Mouse (Mus musculus) liver, embryonic 11.5 days (tissue): ENCODE data around the gene Clcc1. TPM values are rescaled to one million over a fixed set of nuclear protein-coding genes. Genes with fewer than 3 reads are reported as not detected.

ENCODE experiments used
- ATAC-seq: fragments of 200-750 bp; cut with Nextera tagmentation; replicated peaks from 2 replicates; pipeline ENCODE4 v1.8.0; 2017; ENCODE audit warnings: moderate number of reproducible peaks, mild to moderate bottlenecking, moderate TSS enrichment, moderate library complexity; ENCODE audit not compliant: low FRiP score
- DNase-seq: peaks from one replicate; pipeline ENCODE4 v3.0.0-alpha.2; 2017; ENCODE audit warnings: low spot score
- H3K27ac ChIP-seq: fragments of 300-500 bp; sonication (generic); 2 replicates; pipeline ENCODE4 v1.5.1; 2014; ENCODE audit warnings: mild to moderate bottlenecking, low read depth, low read length, control low read depth
- H3K27me3 ChIP-seq: fragments of 300-500 bp; sonication (generic); replicated peaks from 2 replicates; pipeline ENCODE4 v1.6.1; 2014; ENCODE audit warnings: low read length, mixed read lengths; ENCODE audit not compliant: control insufficient read depth, insufficient read depth
- H3K36me3 ChIP-seq: fragments of 300-500 bp; sonication (generic); 2 replicates; pipeline ENCODE4 v1.6.1; 2014; ENCODE audit warnings: mild to moderate bottlenecking, low read length, moderate library complexity, mixed read lengths; ENCODE audit not compliant: control insufficient read depth, insufficient read depth
- H3K4me1 ChIP-seq: fragments of 300-500 bp; sonication (generic); replicated peaks from 2 replicates; pipeline ENCODE4 v1.6.1; 2014; ENCODE audit warnings: low read length, mixed read lengths; ENCODE audit not compliant: control insufficient read depth, insufficient read depth
- H3K4me2 ChIP-seq: fragments of 300-500 bp; sonication (generic); 2 replicates; pipeline ENCODE4 v1.6.1; 2014; ENCODE audit warnings: mild to moderate bottlenecking, control low read depth, moderate library complexity
- H3K4me3 ChIP-seq: fragments of 300-500 bp; sonication (generic); 2 replicates; pipeline ENCODE4 v1.5.1; 2014; ENCODE audit warnings: low read depth, low read length, control low read depth
- H3K9ac ChIP-seq: fragments of 300-500 bp; sonication (generic); 2 replicates; pipeline ENCODE4 v1.6.1; 2014; ENCODE audit warnings: low read depth, low read length, control low read depth
- H3K9me3 ChIP-seq: fragments of 300-500 bp; sonication (generic); 2 replicates; pipeline ENCODE4 v1.6.1; 2016; ENCODE audit warnings: low read length, inconsistent platforms, mixed read lengths; ENCODE audit not compliant: control insufficient read depth
- WGBS: fragments of 180-500 bp; shearing (Covaris S2); extraction: QIAGEN DNeasy Blood & Tissue Kit; methylation state at CpG from one replicate; pipeline ENCODE4 v1.1.7; 2014; 5-methylcytosine and 5-hydroxymethylcytosine counted together
- polyA plus RNA-seq: library from polyadenylated mRNA; unstranded; fragments of >200 nt; fragmentation: Nextera tagmentation; extraction: Ambion mirVana; gene quantifications from 2 replicates; pipeline ENCODE4 v1.2.1, GENCODE M21; 2014

Gene Clcc1
- polyA plus RNA-seq, 1 experiment from 2014 or later, result 65.4 TPM

- WGBS, result 90% methylated on average over 6 of the region's 6 CpGs
- Histone ChIP-seq H3K36me3 (peaks cover 6% of the 10 kb centered on the region), H3K4me3 (no peak overlapping the region), H3K9ac (no peak overlapping the region), H3K27me3 (no peaks in the 10 kb centered on the region), H3K4me1 (no peaks in the 10 kb centered on the region), H3K27ac (no peak overlapping the region), H3K9me3 (no peaks in the 10 kb centered on the region), H3K4me2 (no peak overlapping the region)
- no peak for ATAC-seq
- DNase-seq, result no peak
These were observed 35.3 kb downstream of the Clcc1 start for GRCm38 (mm10) chr3:108689015-108689441.

- Histone ChIP-seq H3K27me3 (no peaks in the 10 kb centered on the region), H3K4me3 (no peak overlapping the region), H3K4me1 (no peaks in the 10 kb centered on the region), H3K36me3 (peaks cover 9% of the 10 kb centered on the region), H3K4me2 (no peak overlapping the region), H3K27ac (no peak overlapping the region), H3K9ac (no peak overlapping the region), H3K9me3 (no peaks in the 10 kb centered on the region)
- 87% methylated on average over 8 of the region's 8 CpGs for WGBS
- DNase-seq, result no peak
- ATAC-seq, result no peak
These were observed 35.7 kb downstream of the Clcc1 start for GRCm38 (mm10) chr3:108689446-108689845.

GRCm38 (mm10) chr3:108689979-108690378, 36.3 kb downstream of the Clcc1 start:
- DNase-seq (no peak), ATAC-seq (no peak)
- Histone ChIP-seq H3K4me3 (no peak overlapping the region), H3K27me3 (no peaks in the 10 kb centered on the region), H3K9ac (no peak overlapping the region), H3K9me3 (no peaks in the 10 kb centered on the region), H3K27ac (no peak overlapping the region), H3K4me1 (no peaks in the 10 kb centered on the region), H3K4me2 (no peak overlapping the region), H3K36me3 (peaks cover 9% of the 10 kb centered on the region)
- 88% methylated on average over 4 of the region's 4 CpGs for WGBS

- Histone ChIP-seq H3K9ac (no peak overlapping the region), H3K9me3 (no peaks in the 10 kb centered on the region), H3K27me3 (no peaks in the 10 kb centered on the region), H3K36me3 (peaks cover 16% of the 10 kb centered on the region), H3K4me1 (no peaks in the 10 kb centered on the region), H3K27ac (no peak overlapping the region), H3K4me3 (no peak overlapping the region), H3K4me2 (no peak overlapping the region)
- DNase-seq (no peak), ATAC-seq (no peak)
- WGBS, result 88% methylated on average over 9 of the region's 9 CpGs
These were observed 40.6 kb downstream of the Clcc1 start for GRCm38 (mm10) chr3:108694321-108694720.

GRCm38 (mm10) chr3:108698662-108699061, 44.9 kb downstream of the Clcc1 start:
- DNase-seq, result no peak
- Histone ChIP-seq H3K4me1 (no peaks in the 10 kb centered on the region), H3K9ac (no peak overlapping the region), H3K36me3 (peaks cover 23% of the 10 kb centered on the region), H3K27me3 (no peaks in the 10 kb centered on the region), H3K4me2 (no peak overlapping the region), H3K9me3 (no peaks in the 10 kb centered on the region), H3K4me3 (no peak overlapping the region), H3K27ac (no peak overlapping the region)
- ATAC-seq, result peak; percentile 54; the same call in 1 of the 2 replicates
- WGBS, result 78% methylated on average over 8 of the region's 8 CpGs

- no peak overlapping the region for H3K4me2 ChIP-seq
- H3K9me3 ChIP-seq, result no peaks in the 10 kb centered on the region
- no peaks in the 10 kb centered on the region for H3K4me1 ChIP-seq
- WGBS, result 86% methylated on average over 4 of the region's 4 CpGs
- no peaks in the 10 kb centered on the region for H3K27me3 ChIP-seq
- ATAC-seq (no peak), DNase-seq (no peak)
- peaks cover 20% of the 10 kb centered on the region; the same call in 1 of the 2 replicates for H3K36me3 ChIP-seq
- H3K27ac ChIP-seq, result no peak overlapping the region
- no peak overlapping the region for H3K9ac ChIP-seq
- no peak overlapping the region for H3K4me3 ChIP-seq
These were observed 46.1 kb downstream of the Clcc1 start for GRCm38 (mm10) chr3:108699786-108700185.

GRCm38 (mm10) chr3:108701256-108701655, 47.5 kb downstream of the Clcc1 start:
- no peak for DNase-seq
- Histone ChIP-seq H3K36me3 (peaks cover 15% of the 10 kb centered on the region; the same call in 1 of the 2 replicates), H3K4me1 (no peaks in the 10 kb centered on the region), H3K9ac (no peak overlapping the region), H3K9me3 (no peaks in the 10 kb centered on the region), H3K4me2 (no peak overlapping the region), H3K27me3 (no peaks in the 10 kb centered on the region), H3K4me3 (no peak overlapping the region), H3K27ac (no peak overlapping the region)
- 74% methylated on average over 1 of the region's 1 CpGs for WGBS
- no peak for ATAC-seq

- Histone ChIP-seq H3K4me2 (no peak overlapping the region), H3K9ac (no peak overlapping the region), H3K27me3 (no peaks in the 10 kb centered on the region), H3K4me3 (no peak overlapping the region), H3K9me3 (no peaks in the 10 kb centered on the region), H3K36me3 (peaks cover 11% of the 10 kb centered on the region; the same call in 1 of the 2 replicates), H3K4me1 (no peaks in the 10 kb centered on the region), H3K27ac (no peak overlapping the region)
- WGBS, result 93% methylated on average over 8 of the region's 8 CpGs
- no peak for DNase-seq
- no peak for ATAC-seq
These were observed 49.1 kb downstream of the Clcc1 start for GRCm38 (mm10) chr3:108702789-108703188.

GRCm38 (mm10) chr3:108711296-108711695, 57.6 kb downstream of the Clcc1 start:
- no peak overlapping the region for H3K4me3 ChIP-seq
- DNase-seq (no peak), ATAC-seq (no peak)
- H3K27me3 ChIP-seq, result no peaks in the 10 kb centered on the region
- H3K27ac ChIP-seq, result no peak overlapping the region
- no peak overlapping the region for H3K9ac ChIP-seq
- no peaks in the 10 kb centered on the region for H3K9me3 ChIP-seq
- WGBS, result 97% methylated on average over 5 of the region's 5 CpGs
- H3K4me2 ChIP-seq, result no peak overlapping the region
- H3K4me1 ChIP-seq, result peaks cover 11% of the 10 kb centered on the region
- no peaks in the 10 kb centered on the region for H3K36me3 ChIP-seq
